Mouse (Mus musculus) intestine, postnatal 0 days (tissue): ENCODE measurements at regions not wholly inside any gene's neighbourhood (a gene's known extent, or its start where the extent isn't known, plus 50 kb on each side); places are given as distances from the start of the nearest gene placed in this dataset.

Source experiments
- ATAC-seq: fragments of 200-750 bp; cut with Nextera tagmentation; 2 replicates; pipeline ENCODE4 v1.8.0; 2017; ENCODE audit warnings: mild to moderate bottlenecking, moderate TSS enrichment, moderate library complexity
- H3K27ac ChIP-seq: fragments of 300-500 bp; sonication (generic); 2 replicates; pipeline ENCODE4 v1.5.1; 2014; ENCODE audit warnings: mild to moderate bottlenecking, low read depth, low read length, moderate library complexity
- H3K27me3 ChIP-seq: fragments of 300-500 bp; sonication (generic); replicated peaks from 2 replicates; pipeline ENCODE4 v1.6.1; 2014; ENCODE audit warnings: low read length, mixed read lengths; ENCODE audit not compliant: control insufficient read depth, insufficient read depth
- H3K36me3 ChIP-seq: fragments of 300-500 bp; sonication (generic); 2 replicates; pipeline ENCODE4 v1.6.1; 2014; ENCODE audit warnings: mild to moderate bottlenecking, moderate library complexity; ENCODE audit not compliant: control insufficient read depth, insufficient read depth
- H3K4me1 ChIP-seq: fragments of 300-500 bp; sonication (generic); replicated peaks from 2 replicates; pipeline ENCODE4 v1.6.1; 2014; ENCODE audit warnings: antibody characterized with exemption, low read length, mixed read lengths; ENCODE audit not compliant: control insufficient read depth, insufficient read depth
- H3K4me2 ChIP-seq: fragments of 300-500 bp; sonication (generic); replicated peaks from 2 replicates; pipeline ENCODE4 v1.6.1; 2014; ENCODE audit warnings: low read depth, mild to moderate bottlenecking, moderate library complexity
- H3K4me3 ChIP-seq: fragments of 300-500 bp; sonication (generic); 2 replicates; pipeline ENCODE4 v1.5.1; 2014; ENCODE audit warnings: low read depth, low read length
- H3K9ac ChIP-seq: fragments of 300-500 bp; sonication (generic); 2 replicates; pipeline ENCODE4 v1.6.1; 2014; ENCODE audit warnings: mild to moderate bottlenecking, low read depth, low read length
- H3K9me3 ChIP-seq: fragments of 300-500 bp; sonication (generic); 2 replicates; pipeline ENCODE4 v1.6.1; 2016; ENCODE audit warnings: mixed run types; ENCODE audit not compliant: control insufficient read depth
- CTCF ChIP-seq: sonication (generic); IDR thresholded peaks from 2 replicates; pipeline ENCODE4 v1.5.1; 2016; ENCODE audit warnings: low read depth, mild to moderate bottlenecking, control low read depth, antibody characterized with exemption, moderate library complexity
- WGBS: fragments of 180-500 bp; shearing (Covaris S2); extraction: QIAGEN DNeasy Blood & Tissue Kit; methylation state at CpG from one replicate; pipeline ENCODE4 v1.1.7; 2014; 5-methylcytosine and 5-hydroxymethylcytosine counted together

DNA sequence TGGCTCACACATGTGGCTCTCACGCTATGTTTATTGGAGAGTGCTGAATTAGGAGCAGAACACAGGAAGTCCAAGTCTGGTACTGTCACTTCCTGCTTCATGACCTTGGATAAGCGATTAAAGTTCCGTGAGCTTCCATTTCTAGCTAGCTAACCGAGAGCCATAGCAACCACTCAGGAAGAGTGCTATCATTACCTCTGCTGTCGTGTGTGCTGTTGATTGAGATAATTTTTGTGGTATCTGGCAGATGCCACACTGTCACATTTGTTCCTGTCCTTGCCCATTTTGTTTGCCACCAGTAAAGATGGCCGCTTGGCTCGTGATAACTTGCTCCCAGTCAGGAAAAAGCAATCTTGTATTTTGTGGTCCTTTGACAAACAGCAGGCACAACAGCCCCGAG, 230.6 kb downstream of the Kcnrg start:
- Histone ChIP-seq H3K27ac (no peak overlapping the region), H3K27me3 (no peaks in the 10 kb centered on the region), H3K9ac (no peak overlapping the region), H3K4me1 (no peaks in the 10 kb centered on the region), H3K4me2 (no peak overlapping the region), H3K4me3 (no peak overlapping the region), H3K36me3 (no peaks in the 10 kb centered on the region), H3K9me3 (no peaks in the 10 kb centered on the region)
- no peak for TF ChIP-seq CTCF
- WGBS, result 69% methylated on average over 8 of the region's 8 CpGs
- no peak for ATAC-seq

GRCm38 (mm10) chr14:61842476-61842875, 235.2 kb downstream of the Kcnrg start:
- H3K4me3 ChIP-seq, result no peak overlapping the region
- TF ChIP-seq CTCF, result no peak
- H3K9ac ChIP-seq, result no peak overlapping the region
- no peak overlapping the region for H3K27ac ChIP-seq
- no peak for ATAC-seq
- no peaks in the 10 kb centered on the region for H3K4me1 ChIP-seq
- no peak overlapping the region for H3K4me2 ChIP-seq
- no peaks in the 10 kb centered on the region for H3K36me3 ChIP-seq
- H3K27me3 ChIP-seq, result no peaks in the 10 kb centered on the region
- 92% methylated on average over 4 of the region's 4 CpGs for WGBS
- no peaks in the 10 kb centered on the region for H3K9me3 ChIP-seq

GRCm38 (mm10) chr14:61846441-61846840, 239.2 kb downstream of the Kcnrg start:
- H3K4me3 ChIP-seq, result no peak overlapping the region
- no peak for TF ChIP-seq CTCF
- H3K27me3 ChIP-seq, result no peaks in the 10 kb centered on the region
- H3K4me1 ChIP-seq, result no peaks in the 10 kb centered on the region
- H3K4me2 ChIP-seq, result no peak overlapping the region
- no peak for ATAC-seq
- no peaks in the 10 kb centered on the region for H3K36me3 ChIP-seq
- WGBS, result 67% methylated on average over 5 of the region's 5 CpGs
- no peaks in the 10 kb centered on the region for H3K9me3 ChIP-seq
- no peak overlapping the region for H3K27ac ChIP-seq
- H3K9ac ChIP-seq, result no peak overlapping the region

DNA sequence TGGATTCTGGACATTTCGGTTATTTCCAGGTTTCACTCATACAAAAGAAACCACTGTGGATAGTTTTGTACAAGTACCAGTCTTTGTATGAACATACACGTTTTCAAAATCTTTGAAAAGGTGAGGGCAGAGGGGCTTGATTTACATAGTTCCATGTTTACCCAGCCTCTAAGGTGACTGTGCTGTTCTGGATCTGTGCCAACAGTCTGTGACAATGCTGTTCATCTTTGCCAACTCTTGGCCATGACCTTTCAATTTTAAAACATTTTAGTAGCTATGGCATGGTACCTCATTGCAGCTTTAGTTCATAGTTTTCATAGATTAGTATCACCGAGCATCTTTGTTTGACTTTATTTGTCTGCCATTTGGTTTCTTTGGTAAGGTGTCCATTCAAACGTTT, 243.0 kb downstream of the Kcnrg start:
- Histone ChIP-seq H3K36me3 (no peaks in the 10 kb centered on the region), H3K4me2 (no peak overlapping the region), H3K9me3 (no peaks in the 10 kb centered on the region), H3K27me3 (no peaks in the 10 kb centered on the region), H3K9ac (no peak overlapping the region), H3K4me1 (no peaks in the 10 kb centered on the region), H3K27ac (no peak overlapping the region), H3K4me3 (no peak overlapping the region)
- WGBS, result 74% methylated on average over 4 of the region's 4 CpGs
- no peak for TF ChIP-seq CTCF
- ATAC-seq, result no peak

DNA sequence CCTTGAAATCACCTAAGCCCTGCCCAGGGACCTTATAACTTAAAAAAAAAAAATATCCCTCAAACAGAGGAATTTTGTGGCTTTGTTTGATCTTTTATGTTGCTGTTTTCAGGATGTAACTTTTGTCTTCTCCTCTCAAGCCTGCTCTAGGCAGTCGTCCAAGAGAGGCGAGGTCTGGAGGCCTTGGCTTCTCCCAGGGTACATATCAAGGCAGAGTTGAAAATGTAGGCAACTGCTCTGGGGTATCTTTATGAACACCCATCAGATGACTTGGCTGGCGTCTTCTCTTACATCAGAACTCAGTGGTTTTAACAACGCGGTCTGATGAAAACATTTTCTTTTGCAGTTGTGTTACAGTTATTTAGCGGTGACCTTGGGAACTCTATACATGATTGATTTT, 250.4 kb downstream of the Kcnrg start:
- H3K9me3 ChIP-seq, result no peaks in the 10 kb centered on the region
- no peak overlapping the region for H3K27ac ChIP-seq
- TF ChIP-seq CTCF, result no peak
- no peaks in the 10 kb centered on the region for H3K27me3 ChIP-seq
- no peak overlapping the region for H3K9ac ChIP-seq
- H3K4me1 ChIP-seq, result no peaks in the 10 kb centered on the region
- H3K4me2 ChIP-seq, result no peak overlapping the region
- 87% methylated on average over 6 of the region's 6 CpGs for WGBS
- no peaks in the 10 kb centered on the region for H3K36me3 ChIP-seq
- no peak for ATAC-seq
- no peak overlapping the region for H3K4me3 ChIP-seq

GRCm38 (mm10) chr14:61860688-61861087, 253.4 kb downstream of the Kcnrg start:
- no peaks in the 10 kb centered on the region for H3K27me3 ChIP-seq
- no peaks in the 10 kb centered on the region for H3K4me1 ChIP-seq
- no peak overlapping the region for H3K4me3 ChIP-seq
- WGBS, result 86% methylated on average over 4 of the region's 4 CpGs
- no peak for TF ChIP-seq CTCF
- H3K9me3 ChIP-seq, result no peaks in the 10 kb centered on the region
- ATAC-seq, result no peak
- H3K27ac ChIP-seq, result no peak overlapping the region
- no peak overlapping the region for H3K9ac ChIP-seq
- no peaks in the 10 kb centered on the region for H3K36me3 ChIP-seq
- no peak overlapping the region for H3K4me2 ChIP-seq

GRCm38 (mm10) chr14:61861357-61861958, 254.2 kb downstream of the Kcnrg start:
- Histone ChIP-seq H3K27me3 (no peaks in the 10 kb centered on the region), H3K27ac (no peak overlapping the region), H3K9ac (no peak overlapping the region), H3K4me1 (no peaks in the 10 kb centered on the region), H3K4me2 (no peak overlapping the region), H3K9me3 (no peaks in the 10 kb centered on the region), H3K36me3 (no peaks in the 10 kb centered on the region), H3K4me3 (no peak overlapping the region)
- 84% methylated on average over 8 of the region's 8 CpGs for WGBS
- no peak for ATAC-seq
- no peak for TF ChIP-seq CTCF
